Mouse (Mus musculus) limb, embryonic 14.5 days (tissue): ENCODE measurements at regions not wholly inside any gene's neighbourhood (a gene's known extent, or its start where the extent isn't known, plus 50 kb on each side); places are given as distances from the start of the nearest gene placed in this dataset.
"Not testable (repeated sequence)": the region's sequence is repeated elsewhere in the genome, so short reads cannot be mapped to it uniquely, and the experiment has no call there.

Source experiments
- ATAC-seq: fragments of 200-750 bp; cut with Nextera tagmentation; 2 replicates; pipeline ENCODE4 v1.8.0; 2017; ENCODE audit warnings: low read depth, moderate number of reproducible peaks, moderate TSS enrichment; ENCODE audit not compliant: low FRiP score
- DNase-seq: peaks from one replicate; pipeline ENCODE4 v3.0.0-alpha.2; 2015; ENCODE audit warnings: low spot score
- H3K27ac ChIP-seq: fragments of 300-500 bp; sonication (generic); replicated peaks from 2 replicates; pipeline ENCODE4 v1.5.1; 2014; ENCODE audit warnings: low read depth, mild to moderate bottlenecking, low read length, moderate library complexity, mixed read lengths
- H3K27me3 ChIP-seq: fragments of 300-500 bp; sonication (generic); 2 replicates; pipeline ENCODE4 v1.6.1; 2014; ENCODE audit warnings: low read length, mixed read lengths; ENCODE audit not compliant: control insufficient read depth, insufficient read depth
- H3K36me3 ChIP-seq: fragments of 300-500 bp; sonication (generic); 2 replicates; pipeline ENCODE4 v1.6.1; 2014; ENCODE audit warnings: mild to moderate bottlenecking, low read length, moderate library complexity, mixed read lengths; ENCODE audit not compliant: control insufficient read depth, insufficient read depth
- H3K4me1 ChIP-seq: fragments of 300-500 bp; sonication (generic); 2 replicates; pipeline ENCODE4 v1.6.1; 2014; ENCODE audit warnings: antibody characterized with exemption, low read length, mixed read lengths; ENCODE audit not compliant: control insufficient read depth, insufficient read depth
- H3K4me2 ChIP-seq: fragments of 300-500 bp; sonication (generic); replicated peaks from 2 replicates; pipeline ENCODE4 v1.6.1; 2014; ENCODE audit warnings: low read depth, mild to moderate bottlenecking, low read length, moderate library complexity; ENCODE audit not compliant: severe bottlenecking
- H3K4me3 ChIP-seq: fragments of 300-500 bp; sonication (generic); replicated peaks from 2 replicates; pipeline ENCODE4 v1.5.1; 2014; ENCODE audit warnings: low read length
- H3K9ac ChIP-seq: fragments of 300-500 bp; sonication (generic); 2 replicates; pipeline ENCODE4 v1.6.1; 2014; ENCODE audit warnings: mild to moderate bottlenecking, low read depth, low read length, moderate library complexity; ENCODE audit not compliant: severe bottlenecking
- H3K9me3 ChIP-seq: fragments of 300-500 bp; sonication (generic); 2 replicates; pipeline ENCODE4 v1.6.1; 2016; ENCODE audit warnings: low read length; ENCODE audit not compliant: control insufficient read depth
- POLR2A ChIP-seq: fragments of 200-500 bp; IDR thresholded peaks from 2 replicates; pipeline ENCODE4 v1.8.0; 2012; ENCODE audit warnings: inconsistent platforms, mild to moderate bottlenecking, moderate library complexity, borderline replicate concordance; ENCODE audit not compliant: insufficient read depth, insufficient read length; ENCODE audit errors: extremely low read depth
- WGBS: fragments of 180-500 bp; shearing (Covaris S2); extraction: QIAGEN DNeasy Blood & Tissue Kit; methylation state at CpG from one replicate; pipeline ENCODE4 v1.1.7; 2014; 5-methylcytosine and 5-hydroxymethylcytosine counted together

DNA sequence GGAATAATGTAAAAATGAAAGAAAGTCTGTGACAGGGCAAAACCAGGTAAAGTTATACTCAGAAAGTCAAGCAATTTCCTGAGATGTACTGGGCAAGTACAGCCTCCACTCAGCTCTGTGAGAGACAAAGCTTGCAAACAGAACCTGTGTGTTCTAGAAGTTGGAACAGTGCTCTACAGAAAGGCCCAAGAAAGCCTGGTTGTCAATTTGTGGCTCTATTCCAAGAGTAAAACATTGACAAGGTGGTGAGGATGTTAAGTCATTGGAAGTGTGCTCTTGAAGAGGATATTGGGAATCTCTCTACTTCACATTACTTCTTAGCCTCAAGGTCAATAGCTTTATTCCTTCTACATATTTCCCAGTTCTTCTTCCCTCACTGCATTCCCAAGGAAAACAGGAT, 129.9 kb upstream of the Plxna2 start:
- Histone ChIP-seq H3K4me3 (no peak overlapping the region), H3K9ac (no peak overlapping the region)
- no peak for TF ChIP-seq POLR2A

DNA sequence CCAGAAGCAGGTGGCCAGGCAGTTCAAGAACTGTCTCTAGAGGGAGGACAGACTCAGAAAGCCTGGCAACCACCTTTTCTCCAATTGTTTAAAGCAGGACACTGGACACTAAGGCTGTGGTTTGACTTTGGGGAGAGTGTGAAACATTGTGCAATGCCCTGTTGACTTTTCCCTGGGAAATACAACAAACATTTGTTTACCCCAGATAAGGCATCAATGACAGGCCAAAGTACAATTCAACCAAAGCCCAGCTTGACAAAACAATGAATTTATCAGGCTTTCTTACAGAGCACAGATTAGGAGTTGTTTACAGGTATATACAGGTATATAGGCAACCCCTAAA, 135.3 kb upstream of the Plxna2 start:
- no peak overlapping the region for H3K4me2 ChIP-seq
- no peak overlapping the region for H3K27ac ChIP-seq
- no peak overlapping the region for H3K4me3 ChIP-seq
- ATAC-seq (no peak), DNase-seq (no peak)
- H3K4me1 ChIP-seq, result no peaks in the 10 kb centered on the region
- no peaks in the 10 kb centered on the region for H3K36me3 ChIP-seq
- TF ChIP-seq POLR2A, result no peak
- H3K9ac ChIP-seq, result no peak overlapping the region
- no peaks in the 10 kb centered on the region for H3K9me3 ChIP-seq
- no peaks in the 10 kb centered on the region for H3K27me3 ChIP-seq

More for the DNA sequence above, 129.9 kb upstream of the Plxna2 start:
- ATAC-seq, result no peak
- Histone ChIP-seq H3K27ac (no peak overlapping the region), H3K4me1 (no peaks in the 10 kb centered on the region), H3K9me3 (no peaks in the 10 kb centered on the region), H3K36me3 (no peaks in the 10 kb centered on the region), H3K27me3 (no peaks in the 10 kb centered on the region), H3K4me2 (no peak overlapping the region)
- no peak for DNase-seq

DNA sequence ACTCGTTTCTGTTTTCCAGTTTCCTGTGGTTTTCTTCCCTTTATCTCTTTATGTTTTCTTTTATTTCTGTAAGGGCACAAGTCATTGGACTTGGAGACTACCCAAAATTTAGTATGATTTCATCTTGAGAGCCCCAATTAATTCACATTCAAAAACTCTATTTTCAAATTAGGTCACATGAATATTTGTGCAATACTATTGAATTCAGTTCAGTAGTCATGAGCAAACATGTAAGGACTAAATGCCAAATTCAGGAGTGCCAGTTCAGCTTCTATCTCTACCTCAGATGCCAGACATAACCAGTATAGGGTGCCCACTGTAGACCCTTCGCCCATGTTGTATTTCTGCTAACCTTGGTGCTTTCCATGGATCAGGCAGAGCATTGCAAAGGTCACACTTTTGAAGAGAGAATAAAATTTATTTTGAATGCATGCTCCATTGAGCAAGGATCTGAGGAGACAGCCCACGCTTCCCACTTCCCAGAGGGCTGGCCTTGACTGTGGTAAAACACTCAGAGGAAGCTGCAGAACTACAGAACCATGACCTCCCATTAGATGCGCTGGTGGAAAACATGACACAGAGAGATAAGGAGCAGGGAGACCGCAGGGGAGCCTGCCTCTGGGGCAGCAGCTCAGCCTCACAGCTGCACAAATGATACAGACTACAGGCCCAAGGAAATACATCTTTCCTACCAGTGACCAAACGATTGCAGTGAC, 135.9 kb upstream of the Plxna2 start:
- H3K4me2 ChIP-seq, result no peak overlapping the region
- no peak overlapping the region for H3K4me3 ChIP-seq
- no peaks in the 10 kb centered on the region for H3K36me3 ChIP-seq
- 72% methylated on average over 6 of the region's 6 CpGs for WGBS
- no peak for ATAC-seq
- no peak for TF ChIP-seq POLR2A
- H3K4me1 ChIP-seq, result no peaks in the 10 kb centered on the region
- H3K9ac ChIP-seq, result no peak overlapping the region
- no peak overlapping the region for H3K27ac ChIP-seq
- H3K27me3 ChIP-seq, result no peaks in the 10 kb centered on the region
- DNase-seq, result no peak
- H3K9me3 ChIP-seq, result no peaks in the 10 kb centered on the region

DNA sequence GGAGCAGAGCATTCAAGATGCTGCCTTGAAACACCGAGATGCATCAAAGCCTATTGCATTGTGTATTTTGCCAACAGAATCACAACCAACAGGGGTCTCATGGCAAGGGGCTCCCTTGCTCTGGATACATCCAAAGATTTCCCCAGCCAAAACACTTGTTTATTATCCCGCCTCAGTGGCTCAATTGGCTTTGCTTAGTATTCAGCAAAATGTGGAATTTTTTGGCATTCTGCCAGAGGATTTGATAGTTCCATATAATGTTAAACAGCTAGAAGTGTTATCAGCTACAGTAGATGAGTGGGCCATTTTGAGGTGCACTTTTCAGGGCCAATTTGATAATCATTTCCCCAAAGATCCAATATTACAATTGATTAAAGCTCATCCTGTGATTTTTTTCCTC, 146.7 kb upstream of the Plxna2 start:
- not testable (repeated sequence) for H3K27ac ChIP-seq, DNase-seq, H3K9me3 ChIP-seq, ATAC-seq, H3K4me3 ChIP-seq, H3K4me1 ChIP-seq, H3K27me3 ChIP-seq, H3K4me2 ChIP-seq, H3K9ac ChIP-seq, H3K36me3 ChIP-seq
- WGBS, result 98% methylated on average over 2 of the region's 2 CpGs

DNA sequence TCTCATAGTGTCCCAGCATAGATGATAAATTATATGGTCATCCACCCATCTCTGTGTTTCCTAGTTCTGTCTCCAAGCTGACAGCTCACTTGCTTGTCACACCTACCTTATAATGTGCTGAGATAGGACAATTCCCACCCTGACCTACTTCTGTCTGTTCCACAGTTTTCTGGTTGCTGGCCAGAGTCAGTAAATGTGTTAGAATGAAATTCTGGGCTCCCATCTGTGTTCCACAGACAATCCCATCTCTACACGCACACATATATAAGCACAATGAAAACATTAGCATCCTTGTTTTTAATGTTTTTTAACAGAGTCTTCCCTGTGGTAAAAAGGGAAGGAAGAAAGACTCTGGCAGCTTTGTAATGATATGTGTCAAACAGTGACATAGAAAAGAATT, 165.5 kb upstream of the Plxna2 start:
- no peak overlapping the region for H3K4me3 ChIP-seq
- no peaks in the 10 kb centered on the region for H3K27me3 ChIP-seq
- H3K36me3 ChIP-seq, result no peaks in the 10 kb centered on the region
- H3K9ac ChIP-seq, result no peak overlapping the region
- DNase-seq, result no peak
- H3K4me2 ChIP-seq, result no peak overlapping the region
- 88% methylated on average over 1 of the region's 1 CpGs for WGBS
- no peak for TF ChIP-seq POLR2A
- H3K4me1 ChIP-seq, result no peaks in the 10 kb centered on the region
- no peaks in the 10 kb centered on the region for H3K9me3 ChIP-seq
- H3K27ac ChIP-seq, result no peak overlapping the region
- ATAC-seq, result no peak

DNA sequence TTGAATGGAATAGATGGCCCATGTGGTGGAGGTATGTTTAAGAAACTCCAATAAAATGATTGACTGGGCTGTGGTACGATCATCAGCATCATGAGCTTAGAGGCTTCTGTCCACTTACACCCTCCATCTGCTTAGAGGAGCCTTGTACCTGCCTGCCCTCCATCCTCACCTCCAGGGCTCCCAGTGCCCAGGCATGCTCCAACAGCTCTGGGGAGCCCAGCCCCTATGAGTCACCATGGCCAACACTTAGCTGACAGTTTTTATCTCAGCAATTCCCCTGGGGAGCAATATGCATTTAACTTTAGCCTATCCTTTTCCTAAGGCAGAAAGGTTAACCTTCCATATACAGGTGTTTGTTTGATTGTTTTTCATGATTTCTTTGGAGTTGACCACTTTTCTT, 174.3 kb upstream of the Plxna2 start:
- DNase-seq (no peak), ATAC-seq (no peak)
- 77% methylated on average over 1 of the region's 1 CpGs for WGBS
- no peaks in the 10 kb centered on the region for H3K9me3 ChIP-seq
- no peaks in the 10 kb centered on the region for H3K4me1 ChIP-seq
- no peak overlapping the region for H3K27ac ChIP-seq
- no peak for TF ChIP-seq POLR2A
- no peak overlapping the region for H3K9ac ChIP-seq
- no peak overlapping the region for H3K4me3 ChIP-seq
- no peaks in the 10 kb centered on the region for H3K36me3 ChIP-seq
- no peaks in the 10 kb centered on the region for H3K27me3 ChIP-seq
- no peak overlapping the region for H3K4me2 ChIP-seq
